Mouse (Mus musculus): ENCODE measurements at regions not wholly inside any gene's neighbourhood (a gene's known extent, or its start where the extent isn't known, plus 50 kb on each side); places are given as distances from the start of the nearest gene placed in this dataset.

DNA sequence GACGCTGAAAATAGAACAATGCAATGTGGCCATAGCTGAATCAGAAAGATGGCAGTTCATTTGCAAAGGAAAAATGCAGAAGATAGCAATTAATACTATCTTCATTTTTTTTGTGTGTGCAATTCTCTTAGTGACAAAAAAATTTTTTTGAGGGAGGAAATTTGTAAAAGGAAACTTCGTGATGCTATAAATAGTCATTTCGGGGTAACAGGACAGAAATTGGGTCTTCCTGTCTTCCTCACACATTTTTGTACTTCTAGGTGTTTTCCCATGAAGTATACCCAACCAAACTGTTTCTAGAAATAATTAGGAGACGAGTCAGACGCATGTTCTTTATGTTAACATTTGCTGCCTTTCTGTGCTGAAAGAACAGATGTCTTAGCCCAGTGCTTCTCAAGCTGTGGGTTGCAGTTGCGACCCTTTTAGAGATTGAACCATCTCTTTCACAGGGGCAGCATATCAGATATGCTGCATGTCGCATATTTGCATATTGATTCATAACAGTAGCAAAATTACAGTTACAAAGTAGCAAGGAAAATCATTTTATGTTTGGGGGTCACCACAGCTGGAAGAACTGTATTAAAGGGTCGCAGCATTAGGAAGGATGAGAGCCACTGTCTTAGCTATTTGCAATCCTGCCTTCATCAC is 172.2 kb upstream of the Tank start:
- TF ChIP-seq NANOG (IDR thresholded peaks at IDR 0.05; ENCODE audit: borderline replicate concordance, low read length) (no peak), CTCF (conservative IDR thresholded peaks at IDR 0.05; ENCODE audit: low read length) (no peak)
